Mouse (Mus musculus) embryonic facial prominence, embryonic 15.5 days (tissue): ENCODE results near the gene Gm20388. TPM values are rescaled to one million over a fixed set of nuclear protein-coding genes. Genes with fewer than 3 reads are reported as not detected.

ENCODE experiments used
- ATAC-seq: fragments of 200-750 bp; cut with Nextera tagmentation; 2 replicates; pipeline ENCODE4 v1.8.0; 2017; ENCODE audit warnings: low read depth, moderate TSS enrichment; ENCODE audit not compliant: insufficient number of reproducible peaks, low FRiP score, low TSS enrichment
- H3K27ac ChIP-seq: fragments of 300-500 bp; sonication (generic); replicated peaks from 2 replicates; pipeline ENCODE4 v1.5.1; 2015; ENCODE audit warnings: mild to moderate bottlenecking, inconsistent platforms
- H3K27me3 ChIP-seq: fragments of 300-500 bp; sonication (generic); 2 replicates; pipeline ENCODE4 v1.6.1; 2015; ENCODE audit warnings: inconsistent platforms
- H3K36me3 ChIP-seq: fragments of 300-500 bp; sonication (generic); 2 replicates; pipeline ENCODE4 v1.6.1; 2015; ENCODE audit warnings: mild to moderate bottlenecking, inconsistent platforms
- H3K4me1 ChIP-seq: fragments of 300-500 bp; sonication (generic); 2 replicates; pipeline ENCODE4 v1.6.1; 2015; ENCODE audit warnings: inconsistent platforms
- H3K4me2 ChIP-seq: fragments of 300-500 bp; sonication (generic); replicated peaks from 2 replicates; pipeline ENCODE4 v1.6.1; 2015; ENCODE audit warnings: mild to moderate bottlenecking, inconsistent platforms
- H3K4me3 ChIP-seq: fragments of 300-500 bp; sonication (generic); replicated peaks from 2 replicates; pipeline ENCODE4 v1.5.1; 2015; ENCODE audit warnings: mild to moderate bottlenecking, inconsistent platforms
- H3K9ac ChIP-seq: fragments of 300-500 bp; sonication (generic); 2 replicates; pipeline ENCODE4 v1.6.1; 2015; ENCODE audit warnings: inconsistent platforms
- H3K9me3 ChIP-seq: fragments of 300-500 bp; sonication (generic); replicated peaks from 2 replicates; pipeline ENCODE4 v1.6.1; 2016; ENCODE audit warnings: inconsistent platforms
- whole genome bisulfite sequencing: fragments of 180-500 bp; shearing (Covaris S2); methylation state at CpG from one replicate; pipeline ENCODE4 v1.1.7; 2015; 5-methylcytosine and 5-hydroxymethylcytosine counted together
- polyA plus RNA-seq: library from polyadenylated mRNA; unstranded; fragments of >200 nt; fragmentation: Nextera tagmentation; extraction: Ambion mirVana; gene quantifications from 2 replicates; pipeline ENCODE4 v1.2.1, GENCODE M21; 2015

The Gm20388 gene
- polyA plus RNA-seq, 1 experiment from 2014 or later: 8.0 TPM

DNA sequence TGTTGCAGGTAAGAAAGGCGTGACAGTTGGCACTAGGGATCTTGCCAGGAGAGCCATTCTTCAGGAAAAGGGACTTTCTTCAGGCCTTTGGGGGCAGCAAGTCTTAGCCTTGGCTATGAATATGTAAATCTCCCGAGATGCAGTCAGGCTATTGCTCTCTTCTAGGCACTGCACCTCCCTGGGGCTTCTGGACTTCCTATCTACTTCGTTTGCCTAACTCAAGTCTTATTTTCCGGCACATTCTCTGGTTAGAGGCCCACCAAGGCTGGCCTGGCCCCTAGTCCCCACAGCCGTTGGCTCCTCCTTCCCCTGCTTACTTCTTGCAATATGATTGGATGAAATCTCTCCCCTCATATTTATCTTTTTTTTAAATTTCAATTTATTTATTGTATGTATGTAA, 4178.4 kb downstream of the Gm20388 start:
- Histone ChIP-seq H3K27me3 (no peaks in the 10 kb centered on the region), H3K9ac (no peak overlapping the region), H3K4me1 (peaks cover 5% of the 10 kb centered on the region; the same call in 1 of the 2 replicates), H3K4me3 (no peak overlapping the region), H3K27ac (no peak overlapping the region), H3K9me3 (no peaks in the 10 kb centered on the region), H3K36me3 (no peaks in the 10 kb centered on the region), H3K4me2 (no peak overlapping the region)
- no peak for ATAC-seq
- 77% methylated on average over 5 of the region's 5 CpGs for WGBS

DNA sequence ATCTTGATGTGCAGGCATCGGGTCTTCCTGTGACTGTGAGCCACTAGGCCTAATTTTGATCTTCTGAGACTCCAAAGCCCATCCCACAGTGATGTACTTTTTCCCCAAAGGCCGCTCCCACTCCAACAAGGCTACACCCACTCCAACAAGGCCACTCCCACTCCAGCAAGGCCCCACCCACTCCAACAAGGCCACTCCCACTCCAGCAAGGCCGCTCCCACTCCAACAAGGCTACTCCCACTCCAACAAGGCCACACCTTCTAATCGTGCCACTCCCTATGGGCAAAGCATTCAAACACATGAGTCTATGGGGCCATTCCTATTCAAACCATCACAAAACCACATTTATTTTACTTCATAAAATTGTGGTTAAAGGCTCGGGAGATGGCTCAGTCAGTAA, 4179.8 kb downstream of the Gm20388 start:
- Histone ChIP-seq H3K36me3 (no peaks in the 10 kb centered on the region), H3K27me3 (no peaks in the 10 kb centered on the region), H3K9ac (no peak overlapping the region), H3K4me2 (no peak overlapping the region), H3K9me3 (no peaks in the 10 kb centered on the region), H3K27ac (no peak overlapping the region), H3K4me1 (peaks cover 5% of the 10 kb centered on the region; the same call in 1 of the 2 replicates), H3K4me3 (no peak overlapping the region)
- ATAC-seq: no peak
- 90% methylated on average over 5 of the region's 5 CpGs for WGBS

DNA sequence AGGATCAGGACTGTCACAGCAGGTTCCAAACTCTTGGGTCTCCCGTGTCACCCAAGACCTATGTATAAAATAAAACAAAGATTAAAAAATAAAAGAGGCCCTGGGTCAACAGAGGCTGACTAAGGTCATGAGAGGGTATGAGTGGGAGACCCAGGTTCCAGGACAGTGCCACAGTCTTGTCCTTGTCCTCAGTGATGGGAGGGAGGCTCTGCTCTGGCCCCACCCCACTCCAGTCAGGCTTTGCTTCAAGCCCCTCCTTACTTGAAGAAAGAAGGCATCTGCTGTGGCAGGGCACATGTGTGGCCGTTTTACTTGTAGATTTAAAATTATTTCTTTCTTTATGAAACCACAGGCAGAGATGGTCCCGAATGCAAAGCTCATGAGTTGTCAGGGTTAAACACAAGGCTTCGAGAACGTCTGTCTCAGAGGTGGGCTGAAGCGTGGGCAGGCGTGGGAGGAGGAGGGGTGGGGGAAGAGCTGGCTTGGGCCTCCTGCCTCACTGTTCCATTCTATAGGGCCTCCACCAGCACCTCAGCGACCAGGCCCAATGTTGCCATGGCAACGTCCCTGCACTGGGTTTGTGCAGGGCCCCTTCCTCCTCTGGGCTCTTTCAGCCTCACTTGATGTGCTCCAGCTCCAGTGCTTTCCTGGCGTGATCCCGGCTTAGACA, 4188.4 kb downstream of the Gm20388 start:
- peak; percentile 61; the same call in 1 of the 2 replicates for ATAC-seq
- Histone ChIP-seq H3K9ac (no peak overlapping the region), H3K9me3 (no peaks in the 10 kb centered on the region), H3K4me1 (peaks cover 8% of the 10 kb centered on the region), H3K27me3 (no peaks in the 10 kb centered on the region), H3K4me2 (peak overlapping the region; percentile 15; the same call in 1 of the 2 replicates), H3K27ac (no peak overlapping the region), H3K4me3 (no peak overlapping the region), H3K36me3 (no peaks in the 10 kb centered on the region)
- 23% methylated on average over 11 of the region's 11 CpGs for WGBS

DNA sequence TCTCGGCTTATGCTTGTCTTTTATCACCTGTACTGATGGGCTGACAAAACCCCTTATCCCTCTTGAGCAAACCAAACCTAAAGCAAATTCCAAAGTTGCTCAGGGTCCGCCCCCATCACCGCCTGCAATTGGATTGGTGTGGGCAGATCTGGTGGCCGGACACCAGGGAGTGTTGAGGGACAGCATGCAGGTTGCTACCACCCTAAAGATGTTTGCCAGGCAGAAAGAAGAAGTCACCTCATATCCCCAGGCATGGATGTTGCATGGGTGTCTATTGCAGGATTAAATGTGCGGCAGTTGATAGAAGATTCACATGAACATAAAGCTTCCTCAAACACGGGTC, 4189.0 kb downstream of the Gm20388 start:
- H3K9ac ChIP-seq: no peak overlapping the region
- 63% methylated on average over 6 of the region's 6 CpGs for WGBS
- no peak for ATAC-seq
- peaks cover 8% of the 10 kb centered on the region for H3K4me1 ChIP-seq
- H3K4me3 ChIP-seq: no peak overlapping the region
- no peak overlapping the region for H3K4me2 ChIP-seq
- no peaks in the 10 kb centered on the region for H3K27me3 ChIP-seq
- no peaks in the 10 kb centered on the region for H3K9me3 ChIP-seq
- H3K36me3 ChIP-seq: no peaks in the 10 kb centered on the region
- H3K27ac ChIP-seq: no peak overlapping the region

DNA sequence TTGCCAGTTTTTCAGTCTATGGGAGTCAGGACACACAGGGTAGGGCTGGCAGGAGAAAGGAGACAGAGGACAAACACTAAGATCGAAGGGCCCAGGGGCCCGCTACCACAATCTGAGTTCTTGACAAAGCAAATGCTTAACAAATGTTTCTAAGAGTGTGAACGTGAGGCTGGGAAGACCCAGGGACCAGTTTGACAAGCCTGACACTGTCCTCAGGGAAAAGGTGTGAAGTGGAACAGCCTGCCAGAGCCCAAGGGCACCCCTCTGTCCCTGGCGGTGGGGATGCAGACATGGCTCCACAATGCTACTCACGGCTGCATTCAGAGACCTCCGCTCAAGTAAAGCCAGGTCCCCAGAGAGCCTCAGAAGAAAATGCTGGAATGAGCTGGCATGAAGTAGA, 4195.2 kb downstream of the Gm20388 start:
- Histone ChIP-seq H3K4me1 (peaks cover 6% of the 10 kb centered on the region; the same call in 1 of the 2 replicates), H3K9ac (no peak overlapping the region), H3K9me3 (no peaks in the 10 kb centered on the region), H3K27ac (no peak overlapping the region), H3K27me3 (no peaks in the 10 kb centered on the region), H3K4me3 (no peak overlapping the region), H3K36me3 (no peaks in the 10 kb centered on the region), H3K4me2 (no peak overlapping the region)
- ATAC-seq: no peak
- WGBS: 51% methylated on average over 6 of the region's 6 CpGs

DNA sequence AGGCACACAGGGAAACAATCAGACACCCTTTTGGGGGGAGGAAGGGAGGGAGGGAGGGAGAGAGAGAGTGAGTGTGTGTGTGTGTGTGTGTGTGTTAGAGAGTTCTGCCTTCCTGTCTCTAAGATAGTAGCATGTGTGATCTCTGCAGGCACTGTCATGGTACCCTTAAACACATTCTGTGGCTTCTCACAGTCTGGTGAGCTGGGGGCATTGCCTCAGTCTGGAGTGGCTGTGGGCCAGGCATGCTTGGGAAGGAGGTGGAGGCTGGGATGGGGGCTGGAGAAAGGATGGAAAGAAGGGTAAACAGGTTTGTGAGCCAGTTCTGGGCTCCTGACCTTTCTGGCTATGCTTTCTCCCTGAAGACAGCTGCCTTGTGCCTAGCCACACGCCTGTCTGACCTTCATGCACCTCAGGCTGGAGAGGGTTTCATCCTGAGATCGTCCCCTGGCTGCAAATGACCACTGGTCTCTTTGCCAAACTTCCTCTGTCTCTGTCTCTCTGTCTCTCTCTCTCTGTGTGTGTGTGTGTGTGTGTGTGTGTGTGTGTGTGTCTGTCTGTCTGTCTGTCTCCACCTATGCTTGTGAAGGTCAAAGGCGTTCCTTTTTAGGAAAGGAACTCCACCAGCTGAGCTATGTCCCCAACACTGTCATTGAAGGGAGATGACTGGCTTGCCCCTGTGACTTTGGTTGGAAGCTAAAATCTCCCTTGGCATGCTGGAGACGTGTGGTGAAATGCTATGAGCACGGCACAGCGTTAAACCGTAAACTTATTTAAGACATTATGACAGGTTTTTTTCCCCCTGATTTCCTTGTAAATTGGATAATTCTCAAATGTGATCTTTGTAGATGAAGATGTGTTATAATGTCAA, 4195.9 kb downstream of the Gm20388 start:
- WGBS: 74% methylated on average over 7 of the region's 7 CpGs
- Histone ChIP-seq H3K9me3 (no peaks in the 10 kb centered on the region), H3K9ac (no peak overlapping the region), H3K27me3 (no peaks in the 10 kb centered on the region), H3K4me2 (no peak overlapping the region), H3K4me1 (peaks cover 6% of the 10 kb centered on the region; the same call in 1 of the 2 replicates), H3K4me3 (no peak overlapping the region), H3K27ac (no peak overlapping the region), H3K36me3 (no peaks in the 10 kb centered on the region)
- ATAC-seq: no peak

DNA sequence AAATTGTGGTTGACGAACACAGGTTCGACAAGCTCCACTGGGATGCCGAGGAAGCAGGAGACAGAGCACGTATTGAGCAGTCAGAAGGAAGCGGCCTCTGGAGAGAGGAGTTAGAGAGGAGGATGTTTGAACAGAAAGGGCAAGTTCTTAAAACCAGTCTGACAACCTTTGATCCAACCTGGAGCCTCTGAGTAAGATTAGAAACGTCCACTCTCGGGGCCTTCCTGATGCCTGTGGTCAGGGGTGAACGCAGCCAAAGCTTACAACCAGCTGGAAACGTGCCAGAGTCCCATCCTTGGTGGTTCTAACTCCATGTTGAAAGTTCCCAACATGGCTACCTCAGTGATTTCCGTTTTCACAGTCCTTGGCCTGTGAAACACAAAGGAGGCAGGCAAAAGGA, 4202.5 kb downstream of the Gm20388 start:
- Histone ChIP-seq H3K4me1 (no peaks in the 10 kb centered on the region), H3K9me3 (no peaks in the 10 kb centered on the region), H3K36me3 (no peaks in the 10 kb centered on the region), H3K9ac (no peak overlapping the region), H3K4me2 (no peak overlapping the region), H3K27me3 (no peaks in the 10 kb centered on the region), H3K4me3 (no peak overlapping the region), H3K27ac (no peak overlapping the region)
- 56% methylated on average over 10 of the region's 10 CpGs for WGBS
- no peak for ATAC-seq

DNA sequence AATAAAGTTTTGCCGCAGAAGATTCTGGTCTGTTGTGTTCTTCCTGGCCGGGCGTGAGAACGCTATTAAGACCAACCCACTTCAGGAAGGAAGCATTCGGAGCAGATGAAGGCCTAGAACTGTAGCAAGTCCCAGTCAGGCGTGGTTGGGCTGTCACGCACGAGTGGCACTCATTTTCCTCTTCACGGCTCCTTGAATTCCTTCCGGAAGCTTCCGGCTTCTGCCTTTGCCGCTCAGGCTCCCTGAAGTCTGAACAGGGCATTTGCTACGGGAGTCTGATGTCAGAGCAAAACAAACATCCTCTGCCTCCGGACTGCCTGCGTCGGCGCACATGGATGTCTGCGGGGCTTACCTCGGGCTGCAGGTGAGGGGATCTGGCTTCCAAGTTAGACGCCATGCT, 4214.6 kb downstream of the Gm20388 start:
- Histone ChIP-seq H3K36me3 (no peaks in the 10 kb centered on the region), H3K27me3 (no peaks in the 10 kb centered on the region), H3K4me2 (no peak overlapping the region), H3K4me3 (no peak overlapping the region), H3K27ac (no peak overlapping the region), H3K9ac (no peak overlapping the region), H3K9me3 (0 out of 2 replicates have a peak, but pooled peaks cover 9% of the 10 kb centered on the region), H3K4me1 (no peaks in the 10 kb centered on the region)
- no peak for ATAC-seq
- 95% methylated on average over 20 of the region's 20 CpGs for WGBS

DNA sequence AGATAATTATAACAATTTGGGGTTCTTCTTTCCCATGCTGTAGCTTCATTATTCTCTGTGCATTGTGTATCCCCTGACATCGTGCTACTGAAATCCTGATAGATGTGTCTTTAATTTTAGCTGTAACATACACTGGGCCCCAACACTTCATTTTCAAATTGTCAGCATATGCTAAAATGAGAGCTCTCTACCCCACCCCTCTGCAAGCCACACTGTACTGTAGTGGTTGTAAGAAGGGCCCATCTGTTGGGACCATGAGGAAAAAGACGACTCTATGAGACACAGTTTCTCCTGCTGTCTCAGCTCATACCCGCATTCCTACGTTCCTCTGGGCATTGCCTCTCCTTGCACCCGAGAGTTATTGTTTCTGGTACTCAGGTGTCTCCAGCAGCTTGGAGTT, 4226.6 kb downstream of the Gm20388 start:
- Histone ChIP-seq H3K27me3 (no peaks in the 10 kb centered on the region), H3K36me3 (no peaks in the 10 kb centered on the region), H3K9ac (no peak overlapping the region), H3K4me3 (no peak overlapping the region), H3K9me3 (no peaks in the 10 kb centered on the region), H3K4me1 (no peaks in the 10 kb centered on the region), H3K4me2 (no peak overlapping the region), H3K27ac (no peak overlapping the region)
- ATAC-seq: no peak
- WGBS: 58% methylated on average over 5 of the region's 5 CpGs

DNA sequence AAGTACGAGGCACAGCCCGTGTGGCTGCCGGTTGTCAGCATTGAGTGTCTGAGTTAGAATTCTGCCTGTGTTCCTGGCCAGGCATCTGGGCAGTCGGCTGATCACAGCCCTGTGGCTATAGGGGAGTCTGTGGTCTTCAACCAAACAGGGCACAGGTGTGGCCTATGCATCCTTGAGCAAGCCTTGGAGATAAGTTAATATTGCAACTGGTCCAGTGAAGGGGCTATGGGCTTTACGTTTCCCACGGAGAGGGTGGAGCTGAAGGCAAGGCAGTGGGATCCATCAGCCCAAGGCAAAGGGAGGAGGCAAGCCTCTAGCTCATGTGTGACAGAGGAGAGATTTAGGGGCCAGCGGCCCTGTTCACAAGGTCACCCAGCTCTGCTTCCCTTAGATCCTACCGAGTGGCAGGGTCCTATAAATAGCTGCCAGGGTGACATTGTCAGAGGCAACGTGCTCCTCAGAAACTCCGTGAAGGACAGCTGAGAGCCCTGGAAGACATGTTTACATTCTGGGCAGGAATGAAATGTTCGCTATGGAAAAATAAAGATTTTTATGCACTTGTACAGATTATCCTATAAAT, 4229.7 kb downstream of the Gm20388 start:
- H3K4me3 ChIP-seq: no peak overlapping the region
- 72% methylated on average over 11 of the region's 11 CpGs for WGBS
- ATAC-seq: no peak; the same call in 1 of the 2 replicates

DNA sequence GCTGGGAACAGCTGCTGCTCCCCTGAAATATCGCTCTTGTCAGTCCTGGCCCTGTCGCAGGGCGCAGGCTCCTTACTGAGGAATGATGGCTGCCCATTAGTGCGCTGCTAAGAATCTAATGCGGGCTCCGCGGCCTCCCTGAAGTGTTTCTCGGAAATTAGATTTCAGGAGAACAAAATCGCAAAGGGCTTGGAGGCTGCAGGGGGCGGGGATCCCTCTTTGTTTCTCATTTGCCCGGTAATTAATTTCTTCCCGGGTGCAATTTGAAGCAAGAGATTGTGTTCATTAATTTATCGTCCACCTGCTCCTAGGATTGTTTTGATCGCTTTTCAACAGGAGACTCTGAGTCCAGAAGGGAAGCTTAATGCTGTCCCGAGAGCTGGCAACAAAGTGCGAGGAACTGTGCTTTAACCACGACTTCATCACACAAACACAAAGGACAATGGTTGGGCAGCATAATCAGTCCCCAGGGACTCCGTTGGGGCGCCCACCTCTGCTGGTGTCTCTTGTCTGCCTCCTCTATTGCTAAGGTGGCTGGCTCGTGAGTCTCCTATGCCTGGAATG, 4230.3 kb downstream of the Gm20388 start:
- Histone ChIP-seq H3K4me2 (no peak overlapping the region), H3K36me3 (no peaks in the 10 kb centered on the region), H3K27ac (no peak overlapping the region), H3K4me3 (no peak overlapping the region), H3K27me3 (no peaks in the 10 kb centered on the region), H3K9ac (no peak overlapping the region), H3K9me3 (no peaks in the 10 kb centered on the region), H3K4me1 (no peaks in the 10 kb centered on the region)
- ATAC-seq: no peak
- 59% methylated on average over 20 of the region's 20 CpGs for WGBS

More for the DNA sequence above, 4229.7 kb downstream of the Gm20388 start:
- Histone ChIP-seq H3K4me2 (no peak overlapping the region), H3K9me3 (no peaks in the 10 kb centered on the region), H3K4me1 (no peaks in the 10 kb centered on the region), H3K27me3 (no peaks in the 10 kb centered on the region), H3K36me3 (no peaks in the 10 kb centered on the region), H3K27ac (no peak overlapping the region), H3K9ac (no peak overlapping the region)
